Mouse (Mus musculus) MEL (cell line): Measurements from ENCODE around the gene Prkar1a. TPM values are rescaled to one million over a fixed set of nuclear protein-coding genes. Genes with fewer than 3 reads are reported as not detected.

ENCODE experiments used
- DNase-seq: peaks from one replicate; pipeline ENCODE4 v3.0.0; 2011; ENCODE audit warnings: low read depth, low spot score
- H3K27ac ChIP-seq: 2 replicates; pipeline ENCODE4 v1.5.1; 2012; ENCODE audit warnings: low read depth, mild to moderate bottlenecking, control low read depth, low read length, moderate library complexity; ENCODE audit not compliant: control insufficient read depth
- H3K27me3 ChIP-seq, 2 experiments: fragments of 150-350 bp in 1 of 2; sonication (generic) in 1 of 2; 2 replicates each; pipeline ENCODE4 v1.6.1; 2012; ENCODE audit warnings: low read length in 2 of 2, mild to moderate bottlenecking in 2 of 2, improper control_type of control experiment in 1 of 2, moderate library complexity in 1 of 2; ENCODE audit not compliant: insufficient read depth in 2 of 2, control insufficient read depth in 1 of 2
- H3K36me3 ChIP-seq, 2 experiments: 2 replicates each; pipeline ENCODE4 v1.6.1; 2012 to 2014; ENCODE audit warnings: low read length in 2 of 2, improper control_type of control experiment in 1 of 2, inconsistent platforms in 1 of 2, mild to moderate bottlenecking in 1 of 2; ENCODE audit not compliant: insufficient read depth in 2 of 2, control insufficient read depth in 1 of 2
- H3K4me1 ChIP-seq, 2 experiments: fragments of 150-350 bp in 1 of 2; sonication (generic) in 1 of 2; 2 replicates each; pipeline ENCODE4 v1.6.1; 2012; ENCODE audit warnings: low read length in 2 of 2, improper control_type of control experiment in 1 of 2, mild to moderate bottlenecking in 1 of 2; ENCODE audit not compliant: insufficient read depth in 2 of 2, control insufficient read depth in 1 of 2
- H3K4me3 ChIP-seq, 2 experiments: fragments of 150-350 bp in 1 of 2; sonication (generic) in 1 of 2; 2 replicates each; pipeline ENCODE4 v1.5.1; 2012; ENCODE audit warnings: low read depth in 2 of 2, low read length in 2 of 2, mild to moderate bottlenecking in 2 of 2, moderate library complexity in 2 of 2, control low read depth in 1 of 2, improper control_type of control experiment in 1 of 2; ENCODE audit not compliant: control insufficient read depth in 1 of 2, insufficient read depth in 1 of 2
- H3K79me2 ChIP-seq: 2 replicates; pipeline ENCODE4 v1.6.1; 2012; ENCODE audit warnings: mild to moderate bottlenecking, low read length, moderate library complexity; ENCODE audit not compliant: control insufficient read depth, poor library complexity, insufficient read depth
- H3K9ac ChIP-seq: 2 replicates; pipeline ENCODE4 v1.6.1; 2012; ENCODE audit warnings: low read depth, mild to moderate bottlenecking, control low read depth, low read length, moderate library complexity; ENCODE audit not compliant: control insufficient read depth, poor library complexity, severe bottlenecking
- H3K9me3 ChIP-seq: fragments of 150-350 bp; sonication (generic); replicated peaks from 2 replicates; pipeline ENCODE4 v1.6.1; 2012; ENCODE audit warnings: mild to moderate bottlenecking, low read length, improper control_type of control experiment, moderate library complexity; ENCODE audit not compliant: insufficient read depth
- BHLHE40 ChIP-seq: IDR thresholded peaks from 2 replicates; pipeline ENCODE4 v1.6.1; 2012; ENCODE audit warnings: low read depth, mild to moderate bottlenecking, inconsistent platforms, low read length, improper control_type of control experiment, borderline replicate concordance
- CHD1 ChIP-seq: IDR thresholded peaks from 2 replicates; pipeline ENCODE4 v1.6.1; 2012; ENCODE audit warnings: low read depth, mild to moderate bottlenecking, inconsistent platforms, low read length, improper control_type of control experiment
- CTCF ChIP-seq, 3 experiments: IDR thresholded peaks in 2 of 3; conservative IDR thresholded peaks in 1 of 3; 2 replicates each; pipeline ENCODE4 v1.5.1; 2011 to 2012; ENCODE audit warnings: low read length in 3 of 3, low read depth in 2 of 3, mild to moderate bottlenecking in 2 of 3, improper control_type of control experiment in 1 of 3, inconsistent platforms in 1 of 3, mixed read lengths in 1 of 3, moderate library complexity in 1 of 3; ENCODE audit not compliant: control insufficient read depth in 1 of 3, insufficient read depth in 1 of 3, poor library complexity in 1 of 3, severe bottlenecking in 1 of 3
- ELF1 ChIP-seq: IDR thresholded peaks from 2 replicates; pipeline ENCODE4 v1.6.1; 2014; ENCODE audit warnings: low read depth, mild to moderate bottlenecking, inconsistent platforms, low read length, improper control_type of control experiment, moderate library complexity
- EP300 ChIP-seq, 2 experiments: IDR thresholded peaks; 2 replicates each; pipeline ENCODE4 v1.6.1; 2011; ENCODE audit warnings: improper control_type of control experiment in 2 of 2, low read length in 2 of 2, low read depth in 1 of 2, mild to moderate bottlenecking in 1 of 2
- GABPA ChIP-seq: IDR thresholded peaks from 2 replicates; pipeline ENCODE4 v1.6.1; 2012; ENCODE audit warnings: low read depth, mild to moderate bottlenecking, inconsistent platforms, low read length, improper control_type of control experiment, moderate library complexity
- GATA1 ChIP-seq: IDR thresholded peaks from 2 replicates; pipeline ENCODE4 v1.6.1; 2011; ENCODE audit warnings: low read depth, low read length, improper control_type of control experiment
- KAT2A ChIP-seq: conservative IDR thresholded peaks from 2 replicates; pipeline ENCODE4 v1.6.1; 2012; ENCODE audit warnings: low read depth, low read length, improper control_type of control experiment, inconsistent platforms
- MAX ChIP-seq: IDR thresholded peaks from 2 replicates; pipeline ENCODE4 v1.6.1; 2011; ENCODE audit warnings: low read length, improper control_type of control experiment
- MEF2A ChIP-seq: IDR thresholded peaks from 2 replicates; pipeline ENCODE4 v1.6.1; 2014; ENCODE audit warnings: low read depth, mild to moderate bottlenecking, inconsistent platforms, low read length, improper control_type of control experiment; ENCODE audit not compliant: poor library complexity, insufficient replicate concordance, severe bottlenecking; ENCODE audit errors: extremely low read depth
- MYC ChIP-seq: IDR thresholded peaks from 2 replicates; pipeline ENCODE4 v1.6.1; 2011; ENCODE audit warnings: low read depth, mild to moderate bottlenecking, low read length, improper control_type of control experiment, moderate library complexity
- NRF1 ChIP-seq: IDR thresholded peaks from 2 replicates; pipeline ENCODE4 v1.6.1; 2014; ENCODE audit warnings: low read depth, mild to moderate bottlenecking, inconsistent platforms, low read length, improper control_type of control experiment, moderate library complexity; ENCODE audit not compliant: poor library complexity, insufficient read depth, severe bottlenecking
- POLR2A ChIP-seq, 2 experiments: IDR thresholded peaks; 2 replicates each; pipeline ENCODE4 v1.6.1; 2011 to 2012; ENCODE audit warnings: low read length in 2 of 2, mild to moderate bottlenecking in 2 of 2, control low read depth in 1 of 2, improper control_type of control experiment in 1 of 2, low read depth in 1 of 2, moderate library complexity in 1 of 2; ENCODE audit not compliant: control insufficient read depth in 1 of 2, insufficient read depth in 1 of 2, poor library complexity in 1 of 2
- POLR2AphosphoS5 ChIP-seq: IDR thresholded peaks from 2 replicates; pipeline ENCODE4 v1.6.1; 2012; ENCODE audit warnings: low read depth, borderline replicate concordance, mild to moderate bottlenecking, inconsistent platforms, low read length, moderate library complexity, mixed read lengths
- RCOR1 ChIP-seq: IDR thresholded peaks from 2 replicates; pipeline ENCODE4 v1.6.1; 2012; ENCODE audit warnings: low read depth, mild to moderate bottlenecking, inconsistent platforms, low read length, improper control_type of control experiment
- SMC3 ChIP-seq: IDR thresholded peaks from 2 replicates; pipeline ENCODE4 v1.6.1; 2011; ENCODE audit warnings: low read depth, low read length, improper control_type of control experiment
- TAL1 ChIP-seq: IDR thresholded peaks from 2 replicates; pipeline ENCODE4 v1.6.1; 2012; ENCODE audit warnings: mild to moderate bottlenecking, inconsistent platforms, low read length, moderate library complexity, mixed read lengths
- UBTF ChIP-seq: IDR thresholded peaks from 2 replicates; pipeline ENCODE4 v1.6.1; 2012; ENCODE audit warnings: low read depth, mild to moderate bottlenecking, inconsistent platforms, low read length, improper control_type of control experiment, moderate library complexity, borderline replicate concordance; ENCODE audit not compliant: insufficient read depth
- ZKSCAN1 ChIP-seq: IDR thresholded peaks from 2 replicates; pipeline ENCODE4 v1.6.1; 2012; ENCODE audit warnings: low read depth, mild to moderate bottlenecking, inconsistent platforms, low read length, improper control_type of control experiment, moderate library complexity
- ZMIZ1 ChIP-seq: IDR thresholded peaks from 2 replicates; pipeline ENCODE4 v1.6.1; 2012; ENCODE audit warnings: low read depth, mild to moderate bottlenecking, inconsistent platforms, low read length, improper control_type of control experiment, moderate library complexity
- ZNF384 ChIP-seq: IDR thresholded peaks from 2 replicates; pipeline ENCODE4 v1.6.1; 2012; ENCODE audit warnings: low read depth, mild to moderate bottlenecking, inconsistent platforms, low read length, improper control_type of control experiment
- polyA plus RNA-seq, 2 experiments: library from polyadenylated mRNA; stranded (reverse) in 1 of 2; unstranded in 1 of 2; fragments of >175 nt in 1 of 2; fragments of >200 nt in 1 of 2; gene quantifications; 2 replicates each; pipeline versions ENCODE4 v1.2.1 to v1.2.4; 2012; ENCODE audit warnings: low replicate concordance in 2 of 2, low read depth in 1 of 2; ENCODE audit not compliant: insufficient read length in 2 of 2, insufficient read depth in 1 of 2, missing spikeins in 1 of 2
- total RNA-seq: library from RNA; depleted of rRNA; stranded (reverse); fragments of 300-350 nt; gene quantifications from 2 replicates; pipeline ENCODE4 v1.2.3, GENCODE M21; 2012

Prkar1a gene
- total and polyA plus RNA-seq, 3 experiments = 69.6 to 152 TPM; not detected in 1

DNA sequence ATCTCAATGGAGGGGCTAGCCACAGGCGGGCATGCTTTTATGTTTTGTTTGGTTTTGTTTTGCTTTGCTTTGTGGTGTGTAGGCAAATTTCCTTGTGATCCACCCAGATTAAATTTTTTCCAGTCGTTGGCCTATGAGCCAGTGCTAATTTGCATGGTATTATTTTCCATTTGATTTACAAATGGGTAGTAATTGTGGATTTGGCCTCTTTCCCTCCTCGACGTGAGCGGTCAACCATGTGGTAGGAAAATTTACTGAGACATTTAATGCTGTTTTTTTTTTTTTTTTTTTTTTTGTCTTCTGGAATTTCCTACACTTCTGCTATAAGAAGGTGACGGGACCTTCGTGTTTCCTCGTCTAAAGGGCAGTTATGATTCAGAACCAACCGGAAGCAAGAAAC lies 54.6 kb downstream of the Prkar1a start:
- Histone ChIP-seq H3K4me3 (no peak overlapping the region), H3K9me3 (no peaks in the 10 kb centered on the region), H3K27ac (no peak overlapping the region), H3K36me3 (no peaks in the 10 kb centered on the region), H3K79me2 (no peaks in the 10 kb centered on the region), H3K9ac (no peak overlapping the region), H3K4me1 (no peaks in the 10 kb centered on the region)
- DNase-seq = no peak
- no peak for TF ChIP-seq MYC
- TF ChIP-seq POLR2AphosphoS5 = no peak
- TF ChIP-seq ZKSCAN1 = no peak
- TF ChIP-seq GATA1 = no peak
- no peak for TF ChIP-seq NRF1
- no peak for TF ChIP-seq MAX
- TF ChIP-seq, all 39 proteins: peak for 0
- no peaks in the 10 kb centered on the region for H3K27me3 ChIP-seq

DNA sequence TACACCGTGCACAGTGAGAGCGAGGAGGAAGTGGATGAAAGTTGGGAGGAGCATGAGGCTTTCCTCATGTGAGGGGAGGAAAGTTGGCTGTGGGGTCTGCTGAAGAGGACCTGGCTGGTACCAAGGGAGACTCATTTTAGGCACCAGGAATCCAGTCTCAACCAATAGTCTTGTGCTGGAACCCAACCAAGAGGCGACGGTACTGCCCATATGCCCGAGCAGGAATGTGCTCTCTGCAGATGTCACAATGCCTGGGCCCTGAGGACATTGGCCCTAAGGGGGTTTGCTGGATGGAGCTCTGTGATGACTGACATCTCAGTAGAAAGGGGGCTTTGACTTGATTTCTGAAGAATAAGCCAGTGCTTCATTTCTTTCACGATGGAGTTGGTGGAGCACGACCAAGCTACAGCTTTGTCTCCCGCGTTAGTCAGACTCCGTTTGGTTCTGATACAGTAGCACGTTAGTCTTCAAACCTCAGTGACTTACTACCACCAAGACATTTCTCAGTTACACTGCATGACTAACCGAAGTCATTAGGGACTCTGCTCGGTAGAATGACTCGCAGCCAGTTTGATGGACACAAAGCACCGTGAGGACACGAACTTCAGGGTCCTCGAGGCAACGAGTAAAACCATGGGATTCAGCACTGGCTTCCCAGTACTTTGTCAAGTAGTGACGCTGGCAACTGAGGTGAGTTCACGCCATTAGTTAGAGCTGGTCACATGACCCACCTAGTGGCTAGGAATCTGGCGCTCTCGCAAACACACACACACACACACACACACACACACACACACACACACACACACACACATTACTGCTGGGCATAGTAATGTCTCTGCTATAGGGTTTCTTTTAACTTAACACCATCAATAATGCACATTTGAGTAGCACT lies 55.4 kb downstream of the Prkar1a start:
- DNase-seq = no peak
- Histone ChIP-seq H3K9me3 (no peaks in the 10 kb centered on the region), H3K27me3 (no peaks in the 10 kb centered on the region), H3K4me3 (no peak overlapping the region), H3K36me3 (no peaks in the 10 kb centered on the region), H3K9ac (no peak overlapping the region), H3K27ac (no peak overlapping the region), H3K4me1 (no peaks in the 10 kb centered on the region), H3K79me2 (no peaks in the 10 kb centered on the region)
- TF ChIP-seq TAL1 = no peak
- no peak for TF ChIP-seq MEF2A
- no peak for TF ChIP-seq POLR2A (IDR thresholded peaks at IDR 0.05; ENCODE audit: control insufficient read depth in 1 of 2, insufficient read depth in 1 of 2, low read depth in 1 of 2, low read length in 2 of 2, poor library complexity in 1 of 2)
- no peak for TF ChIP-seq MAX
- TF ChIP-seq UBTF = no peak
- no peak for TF ChIP-seq ZMIZ1

DNA sequence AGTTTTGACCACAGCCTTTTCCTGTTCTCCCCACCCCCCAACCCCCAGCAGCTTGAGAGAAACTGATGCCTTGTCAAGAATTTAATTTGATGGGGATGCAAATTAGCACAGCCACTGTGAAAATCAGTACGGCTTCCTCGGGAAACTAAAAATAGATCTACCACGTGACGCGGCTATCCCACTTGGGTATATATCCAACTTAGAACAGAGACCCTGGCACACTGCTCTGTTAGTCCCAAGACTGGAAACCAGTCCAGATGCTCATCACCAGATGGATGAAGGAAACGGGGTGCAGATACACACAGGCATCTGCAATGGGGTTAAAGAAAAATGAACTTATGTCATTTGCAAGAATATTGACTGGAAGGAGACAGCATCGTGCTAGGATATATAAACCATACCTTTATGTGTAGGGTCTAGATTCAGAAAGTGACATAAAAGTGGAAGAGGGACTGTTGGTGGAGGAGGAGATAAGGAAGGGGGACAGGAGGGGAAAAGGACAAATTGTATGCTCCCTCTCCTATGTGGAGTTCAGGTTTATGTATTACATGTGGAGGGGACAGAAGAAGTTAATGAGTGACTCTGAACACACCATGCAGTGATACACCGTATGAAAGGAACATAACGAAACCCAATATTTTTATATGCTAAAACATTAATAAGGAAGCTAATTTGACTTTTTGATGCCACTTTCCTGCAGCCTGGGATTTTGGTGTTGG lies 56.3 kb downstream of the Prkar1a start:
- no peaks in the 10 kb centered on the region for H3K27me3 ChIP-seq
- no peaks in the 10 kb centered on the region for H3K9me3 ChIP-seq
- no peak overlapping the region for H3K27ac ChIP-seq
- no peak overlapping the region for H3K9ac ChIP-seq
- DNase-seq = no peak
- H3K4me3 ChIP-seq = no peak overlapping the region
- no peaks in the 10 kb centered on the region for H3K36me3 ChIP-seq
- no peaks in the 10 kb centered on the region for H3K4me1 ChIP-seq
- no peaks in the 10 kb centered on the region for H3K79me2 ChIP-seq
- TF ChIP-seq MEF2A (no peak), CHD1 (no peak), ELF1 (no peak), TAL1 (no peak), MYC (no peak), BHLHE40 (no peak), POLR2A (IDR thresholded peaks at IDR 0.05; ENCODE audit: control insufficient read depth in 1 of 2, insufficient read depth in 1 of 2, low read depth in 1 of 2, low read length in 2 of 2, poor library complexity in 1 of 2) (no peak), ZNF384 (no peak), CTCF (IDR thresholded peaks at IDR 0.05 in 2 of 3, conservative IDR thresholded peaks at IDR 0.05 in 1 of 3; ENCODE audit: control insufficient read depth in 1 of 3, insufficient read depth in 1 of 3, low read depth in 2 of 3, low read length in 3 of 3, poor library complexity in 1 of 3, severe bottlenecking in 1 of 3) (no peak), SMC3 (no peak), KAT2A (no peak), EP300 (IDR thresholded peaks at IDR 0.05; ENCODE audit: low read depth in 1 of 2, low read length in 2 of 2) (no peak), ZMIZ1 (no peak), UBTF (no peak), RCOR1 (no peak), GABPA (no peak)
